Mouse (Mus musculus): ENCODE results near the gene Hoxc9. TPM values are rescaled to one million over a fixed set of nuclear protein-coding genes. Genes with fewer than 3 reads are reported as not detected.

The Hoxc9 gene
- total RNA-seq (2021) = not detected
- long read RNA-seq, experiment 1 = 0 reads
- long read RNA-seq, experiment 2 = 0 reads

- intact Hi-C loops (cut with DNase I) = no loop called here
Observed at GRCm38 (mm10) chr15:102976171-102976570, at the start of gene Hoxc9. Hoxc9 (plus strand) TSS chr15:102976439.

GRCm38 (mm10) chr15:102927032-102927645 lies 49.1 kb upstream of the Hoxc9 start:
- no peak for DNase-seq (ENCODE audit: low spot score in 2 of 2)
- intact Hi-C loops (cut with DNase I) = no loop called here

More at GRCm38 (mm10) chr15:102976171-102976570, at the start of gene Hoxc9:
- DNase-seq (ENCODE audit: low spot score in 2 of 2) = no peak

- intact Hi-C loops (cut with DNase I) = no loop called here
- DNase-seq (ENCODE audit: low spot score in 2 of 2) = no peak
Observed at GRCm38 (mm10) chr15:102931706-102932358, 44.4 kb upstream of the Hoxc9 start.

GRCm38 (mm10) chr15:102934438-102934837 lies 41.8 kb upstream of the Hoxc9 start:
- intact Hi-C loops (cut with DNase I) = no loop called here
- DNase-seq (ENCODE audit: low spot score in 2 of 2) = no peak

- intact Hi-C loops (cut with DNase I) = no loop called here
- no peak for DNase-seq (ENCODE audit: low spot score in 2 of 2)
Observed at GRCm38 (mm10) chr15:102934897-102935296, 41.3 kb upstream of the Hoxc9 start.

GRCm38 (mm10) chr15:102936279-102936972 lies 39.8 kb upstream of the Hoxc9 start, which contains the start of gene Hoxc12:
Hoxc12 (plus strand) TSS chr15:102936757.
- DNase-seq (ENCODE audit: low spot score in 2 of 2) = no peak
- intact Hi-C loops (cut with DNase I) = no loop called here

- intact Hi-C loops (cut with DNase I) = no loop called here
- no peak for DNase-seq (ENCODE audit: low spot score in 2 of 2)
Observed at GRCm38 (mm10) chr15:102937036-102937666, 39.1 kb upstream of the Hoxc9 start.

- no peak for DNase-seq (ENCODE audit: low spot score in 2 of 2)
- intact Hi-C loops (cut with DNase I) = no loop called here
Observed at GRCm38 (mm10) chr15:102939256-102940155, 36.7 kb upstream of the Hoxc9 start.

GRCm38 (mm10) chr15:102942739-102943467 lies 33.3 kb upstream of the Hoxc9 start:
- DNase-seq (ENCODE audit: low spot score in 2 of 2) = no peak
- intact Hi-C loops (cut with DNase I) = no loop called here

GRCm38 (mm10) chr15:102943468-102943813 lies 32.8 kb upstream of the Hoxc9 start:
- DNase-seq (ENCODE audit: low spot score in 2 of 2) = no peak
- intact Hi-C loops (cut with DNase I) = no loop called here

GRCm38 (mm10) chr15:102945185-102946077 lies 30.8 kb upstream of the Hoxc9 start:
- DNase-seq (ENCODE audit: low spot score in 2 of 2) = no peak
- intact Hi-C loops (cut with DNase I) = no loop called here

- DNase-seq (ENCODE audit: low spot score in 2 of 2) = no peak
- intact Hi-C loops (cut with DNase I) = no loop called here
Observed at GRCm38 (mm10) chr15:102947276-102947675, 29.0 kb upstream of the Hoxc9 start.

- DNase-seq (ENCODE audit: low spot score in 2 of 2) = no peak
- intact Hi-C loops (cut with DNase I) = no loop called here
Observed at GRCm38 (mm10) chr15:102948842-102949241, 27.4 kb upstream of the Hoxc9 start.

GRCm38 (mm10) chr15:102949696-102950095 lies 26.5 kb upstream of the Hoxc9 start:
- DNase-seq (ENCODE audit: low spot score in 2 of 2) = no peak
- intact Hi-C loops (cut with DNase I) = no loop called here

GRCm38 (mm10) chr15:102950877-102951276 lies 25.4 kb upstream of the Hoxc9 start:
- intact Hi-C loops (cut with DNase I) = no loop called here
- DNase-seq (ENCODE audit: low spot score in 2 of 2) = no peak

GRCm38 (mm10) chr15:102953561-102953960 lies 22.7 kb upstream of the Hoxc9 start:
- intact Hi-C loops (cut with DNase I) = no loop called here
- DNase-seq (ENCODE audit: low spot score in 2 of 2) = no peak

GRCm38 (mm10) chr15:102954192-102955006 lies 21.8 kb upstream of the Hoxc9 start, which contains the start of gene Hoxc11:
Hoxc11 (plus strand) TSS chr15:102954427.
- intact Hi-C loops (cut with DNase I) = no loop called here
- no peak for DNase-seq (ENCODE audit: low spot score in 2 of 2)

Data from left cerebral cortex, postnatal 14 days (tissue).